Mouse (Mus musculus) ES-Bruce4 (cell line): ENCODE measurements around the gene Lrrc73. TPM values are rescaled to one million over a fixed set of nuclear protein-coding genes. Genes with fewer than 3 reads are reported as not detected.

Source experiments
- H3K27ac ChIP-seq: 2 replicates; pipeline ENCODE4 v1.5.1; 2012; ENCODE audit warnings: low read length, inconsistent platforms; ENCODE audit not compliant: insufficient read depth
- H3K27me3 ChIP-seq: 2 replicates; pipeline ENCODE4 v1.6.1; 2012; ENCODE audit warnings: mild to moderate bottlenecking, low read length, inconsistent platforms; ENCODE audit not compliant: control insufficient read depth, poor library complexity, insufficient read depth, severe bottlenecking
- H3K36me3 ChIP-seq: 2 replicates; pipeline ENCODE4 v1.6.1; 2012; ENCODE audit warnings: inconsistent platforms, mild to moderate bottlenecking, low read length, moderate library complexity; ENCODE audit not compliant: control insufficient read depth, poor library complexity, insufficient read depth, severe bottlenecking
- H3K4me1 ChIP-seq: one replicate; pipeline ENCODE4 v1.8.1; 2011; ENCODE audit warnings: low read length; ENCODE audit not compliant: control insufficient read depth, insufficient read depth
- H3K4me3 ChIP-seq: 2 replicates; pipeline ENCODE4 v1.5.1; 2011; ENCODE audit warnings: low read depth, mild to moderate bottlenecking, low read length
- H3K9ac ChIP-seq: 2 replicates; pipeline ENCODE4 v1.6.1; 2012; ENCODE audit warnings: low read depth, mild to moderate bottlenecking, inconsistent platforms; ENCODE audit not compliant: poor library complexity, severe bottlenecking
- H3K9me3 ChIP-seq: replicated peaks from 2 replicates; pipeline ENCODE4 v1.6.1; 2012; ENCODE audit warnings: mild to moderate bottlenecking, low read length, inconsistent platforms; ENCODE audit not compliant: control insufficient read depth, poor library complexity, insufficient read depth, severe bottlenecking
- CTCF ChIP-seq: IDR thresholded peaks from one replicate; pipeline ENCODE4 v1.8.1; 2011; ENCODE audit warnings: low read depth, low read length
- EP300 ChIP-seq: IDR thresholded peaks from 2 replicates; pipeline ENCODE4 v1.6.1; 2011; ENCODE audit warnings: low read depth, low read length; ENCODE audit not compliant: insufficient read depth
- POLR2A ChIP-seq: IDR thresholded peaks from one replicate; pipeline ENCODE4 v1.8.1; 2011; ENCODE audit warnings: low read length; ENCODE audit not compliant: insufficient read depth
- polyA plus RNA-seq: library from polyadenylated mRNA; stranded (reverse); fragments of >200 nt; gene quantifications from 2 replicates; pipeline ENCODE4 v1.2.4, GENCODE M21; 2011; ENCODE audit warnings: low read depth; ENCODE audit not compliant: missing spikeins, insufficient read depth, insufficient read length

Lrrc73 gene
- polyA plus RNA-seq: 0.57 and 0.68 TPM in 2 replicates

DNA sequence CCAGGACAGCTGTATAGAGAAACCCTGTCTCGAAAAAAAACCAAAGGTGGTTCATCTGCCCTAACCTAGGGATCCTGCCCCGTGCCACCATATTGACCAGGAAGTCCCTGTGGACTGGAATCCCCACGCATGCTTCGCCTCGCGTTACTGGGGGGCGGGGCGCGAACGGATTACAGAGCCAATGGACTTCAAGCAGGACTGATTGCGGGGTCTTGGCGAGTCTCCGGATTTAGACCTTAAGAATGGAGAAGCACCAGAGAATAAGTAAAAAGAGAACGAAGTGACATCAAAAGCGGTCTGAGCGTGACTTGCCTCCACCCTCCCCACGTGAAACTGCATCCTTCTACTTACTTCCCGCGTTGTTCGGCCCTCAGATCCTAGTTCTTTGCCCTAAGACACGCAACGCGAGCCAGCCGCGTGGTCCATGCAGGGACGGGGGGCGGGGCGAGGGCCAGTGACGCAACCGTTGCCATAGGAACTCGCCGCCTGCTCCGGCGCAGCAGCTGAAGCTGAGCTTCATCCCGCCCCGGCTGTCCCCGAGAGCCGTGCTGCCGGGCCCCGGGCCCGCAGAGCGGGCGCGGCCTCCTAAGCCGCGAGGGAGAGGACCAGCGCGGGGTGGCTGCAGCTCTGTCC lies at the start of gene Lrrc73:
Gene Lrrc73, plus strand, starts transcription at position 80 of the 633 bp plus-strand sequence.
- peak within 1 kb of the TSS; percentile 59 for H3K9ac ChIP-seq
- H3K36me3 ChIP-seq: peaks cover 8% of the 10 kb centered on the region
- H3K9me3 ChIP-seq: no peaks in the 10 kb centered on the region
- no peaks in the 10 kb centered on the region for H3K4me1 ChIP-seq
- H3K27ac ChIP-seq: no peak within 1 kb of the TSS
- no peaks in the 10 kb centered on the region for H3K27me3 ChIP-seq
- TF ChIP-seq CTCF (no peak), POLR2A (no peak), EP300 (no peak)
- peak within 1 kb of the TSS; percentile 91 for H3K4me3 ChIP-seq

DNA sequence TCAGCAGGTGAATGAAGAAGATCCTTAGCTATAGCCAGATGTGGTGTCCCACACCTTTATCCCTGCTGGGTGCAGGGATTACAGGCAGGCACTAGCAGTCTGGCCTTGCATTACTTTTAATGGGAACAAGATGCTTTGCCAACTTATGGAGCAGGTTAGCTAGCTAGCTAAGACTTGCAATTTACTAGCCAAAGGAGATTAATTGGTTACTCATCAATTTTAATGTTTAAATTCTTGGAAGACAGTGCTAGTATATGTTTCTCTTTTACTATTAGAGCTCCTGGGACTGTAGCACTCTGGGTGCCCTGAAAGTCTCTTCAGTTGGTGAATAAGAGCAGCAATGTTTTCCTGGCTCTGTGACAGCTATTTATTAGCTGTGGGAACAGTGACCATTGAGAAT lies 46.7 kb upstream of the Lrrc73 start:
- H3K9me3 ChIP-seq: no peaks in the 10 kb centered on the region
- no peaks in the 10 kb centered on the region for H3K27me3 ChIP-seq
- H3K4me3 ChIP-seq: no peak overlapping the region
- no peak overlapping the region for H3K27ac ChIP-seq
- H3K4me1 ChIP-seq: no peaks in the 10 kb centered on the region
- no peak overlapping the region for H3K9ac ChIP-seq
- no peak for TF ChIP-seq EP300
- no peak for TF ChIP-seq CTCF
- TF ChIP-seq POLR2A: no peak
- H3K36me3 ChIP-seq: peaks cover 58% of the 10 kb centered on the region

DNA sequence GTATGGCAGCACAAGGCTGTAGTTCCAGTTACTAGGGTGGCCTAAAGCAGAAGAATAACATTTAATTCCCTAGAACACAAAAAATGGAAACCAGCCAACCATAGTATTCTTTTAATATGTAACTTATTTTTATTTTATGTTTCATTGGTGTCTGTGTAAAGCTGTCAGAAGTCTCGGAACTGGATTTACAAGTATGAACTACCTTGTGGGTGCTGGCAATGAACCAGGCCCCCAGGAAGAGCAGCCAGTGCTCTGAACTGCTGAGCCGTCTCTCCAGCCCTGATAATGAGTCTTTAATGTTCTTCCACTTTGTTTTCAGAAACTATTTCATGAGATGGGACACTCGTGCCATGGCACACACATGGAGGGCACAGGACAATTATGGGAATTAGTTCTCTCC lies 42.8 kb upstream of the Lrrc73 start:
- Histone ChIP-seq H3K9me3 (no peaks in the 10 kb centered on the region), H3K27ac (no peak overlapping the region), H3K9ac (no peak overlapping the region), H3K4me3 (no peak overlapping the region), H3K4me1 (no peaks in the 10 kb centered on the region), H3K27me3 (no peaks in the 10 kb centered on the region), H3K36me3 (peaks cover 83% of the 10 kb centered on the region)
- TF ChIP-seq EP300 (no peak), CTCF (no peak), POLR2A (no peak)

DNA sequence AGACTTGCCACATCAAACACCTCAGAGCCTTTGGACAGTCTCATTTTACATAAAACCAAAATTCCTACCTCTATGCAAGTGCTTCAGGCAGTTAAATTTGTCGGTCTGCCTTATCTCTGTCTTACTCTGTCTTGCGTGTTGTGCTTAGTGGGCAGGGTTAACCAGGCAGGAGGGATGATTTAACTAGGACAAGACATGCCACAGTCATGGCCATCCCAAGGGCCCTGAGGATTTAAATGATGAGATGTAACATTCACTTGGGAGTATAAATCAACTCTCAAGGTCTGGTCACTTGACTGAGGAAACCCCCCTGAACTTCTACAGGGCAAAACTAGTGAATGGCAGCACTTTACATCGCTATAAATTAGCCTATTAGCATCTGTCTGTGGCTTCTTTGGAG lies 31.7 kb upstream of the Lrrc73 start:
- H3K4me1 ChIP-seq: no peaks in the 10 kb centered on the region
- TF ChIP-seq CTCF (no peak), POLR2A (no peak), EP300 (no peak)
- no peaks in the 10 kb centered on the region for H3K9me3 ChIP-seq
- H3K27ac ChIP-seq: no peak overlapping the region
- H3K9ac ChIP-seq: no peak overlapping the region
- peaks cover 92% of the 10 kb centered on the region for H3K36me3 ChIP-seq
- no peaks in the 10 kb centered on the region for H3K27me3 ChIP-seq
- H3K4me3 ChIP-seq: no peak overlapping the region

GRCm38 (mm10) chr17:46227576-46227975 lies 25.8 kb upstream of the Lrrc73 start:
- H3K36me3 ChIP-seq: peaks cover 87% of the 10 kb centered on the region

DNA sequence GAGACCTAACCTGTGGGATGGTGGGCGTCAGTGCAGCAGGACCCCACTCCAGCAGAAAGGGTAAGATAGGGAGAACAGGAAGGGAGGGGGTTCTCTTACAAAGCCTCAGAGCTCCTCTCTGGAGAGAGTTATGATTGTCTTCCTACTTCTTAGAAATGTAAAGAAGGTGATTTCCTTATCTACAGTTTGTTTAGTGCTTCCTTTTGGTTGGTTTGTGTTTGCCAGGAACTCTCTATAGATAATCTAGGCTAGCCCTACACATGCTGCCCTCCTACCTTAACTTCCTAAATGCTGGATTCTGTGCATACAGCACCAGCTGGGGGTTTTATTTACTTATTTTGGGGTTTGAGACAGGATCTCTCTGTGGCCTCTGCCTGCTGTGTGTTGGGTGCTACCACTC lies 17.3 kb upstream of the Lrrc73 start:
- no peak overlapping the region for H3K4me3 ChIP-seq
- TF ChIP-seq EP300: no peak
- no peak for TF ChIP-seq POLR2A
- TF ChIP-seq CTCF: no peak
- H3K27me3 ChIP-seq: no peaks in the 10 kb centered on the region
- no peaks in the 10 kb centered on the region for H3K4me1 ChIP-seq
- H3K9ac ChIP-seq: no peak overlapping the region
- H3K27ac ChIP-seq: no peak overlapping the region
- no peaks in the 10 kb centered on the region for H3K9me3 ChIP-seq
- peaks cover 74% of the 10 kb centered on the region for H3K36me3 ChIP-seq

More at GRCm38 (mm10) chr17:46227576-46227975, 25.8 kb upstream of the Lrrc73 start:
- TF ChIP-seq EP300 (no peak), POLR2A (no peak), CTCF (no peak)
- H3K4me1 ChIP-seq: no peaks in the 10 kb centered on the region
- H3K27ac ChIP-seq: no peak overlapping the region
- no peaks in the 10 kb centered on the region for H3K27me3 ChIP-seq
- no peak overlapping the region for H3K4me3 ChIP-seq
- H3K9ac ChIP-seq: no peak overlapping the region
- H3K9me3 ChIP-seq: no peaks in the 10 kb centered on the region
